Mouse (Mus musculus) lung, postnatal 0 days (tissue): ENCODE data around the gene Lrrc27. TPM values are rescaled to one million over a fixed set of nuclear protein-coding genes. Genes with fewer than 3 reads are reported as not detected.

Source experiments
- ATAC-seq: fragments of 200-750 bp; cut with Nextera tagmentation; 2 replicates; pipeline ENCODE4 v1.8.0; 2017; ENCODE audit warnings: moderate library complexity
- DNase-seq: peaks from one replicate; pipeline ENCODE4 v3.0.0-alpha.2; 2016; ENCODE audit warnings: low spot score
- H3K27ac ChIP-seq: fragments of 300-500 bp; sonication (generic); 2 replicates; pipeline ENCODE4 v1.5.1; 2014; ENCODE audit warnings: antibody characterized with exemption, mild to moderate bottlenecking, low read length, mixed read lengths
- H3K27me3 ChIP-seq: fragments of 300-500 bp; sonication (generic); replicated peaks from 2 replicates; pipeline ENCODE4 v1.6.1; 2014; ENCODE audit warnings: low read length, mixed read lengths; ENCODE audit not compliant: insufficient read depth
- H3K36me3 ChIP-seq: fragments of 300-500 bp; sonication (generic); 2 replicates; pipeline ENCODE4 v1.6.1; 2014; ENCODE audit warnings: low read length, mixed read lengths; ENCODE audit not compliant: insufficient read depth
- H3K4me1 ChIP-seq: fragments of 300-500 bp; sonication (generic); 2 replicates; pipeline ENCODE4 v1.6.1; 2014; ENCODE audit warnings: antibody characterized with exemption, low read depth, low read length, mixed read lengths; ENCODE audit not compliant: insufficient read depth
- H3K4me2 ChIP-seq: fragments of 300-500 bp; sonication (generic); replicated peaks from 2 replicates; pipeline ENCODE4 v1.6.1; 2014; ENCODE audit warnings: low read depth, mild to moderate bottlenecking, low read length, moderate library complexity, mixed read lengths
- H3K4me3 ChIP-seq: fragments of 300-500 bp; sonication (generic); 2 replicates; pipeline ENCODE4 v1.5.1; 2014; ENCODE audit warnings: low read depth, low read length
- H3K9ac ChIP-seq: fragments of 300-500 bp; sonication (generic); replicated peaks from 2 replicates; pipeline ENCODE4 v1.6.1; 2014; ENCODE audit warnings: low read depth, mild to moderate bottlenecking
- H3K9me3 ChIP-seq: fragments of 300-500 bp; sonication (generic); 2 replicates; pipeline ENCODE4 v1.6.1; 2016; ENCODE audit warnings: low read length, mixed read lengths
- CTCF ChIP-seq: IDR thresholded peaks from 2 replicates; pipeline ENCODE4 v1.5.1; 2016; ENCODE audit warnings: antibody characterized with exemption, mild to moderate bottlenecking
- EP300 ChIP-seq: IDR thresholded peaks from 2 replicates; pipeline ENCODE4 v1.6.1; 2016; ENCODE audit warnings: antibody characterized with exemption, mild to moderate bottlenecking, control low read depth
- WGBS: fragments of 180-500 bp; shearing (Covaris S2); extraction: QIAGEN DNeasy Blood & Tissue Kit; methylation state at CpG from one replicate; pipeline ENCODE4 v1.1.7; 2014; 5-methylcytosine and 5-hydroxymethylcytosine counted together
- polyA plus RNA-seq: library from polyadenylated mRNA; unstranded; fragments of >200 nt; fragmentation: Nextera tagmentation; extraction: Ambion mirVana; gene quantifications from 2 replicates; pipeline ENCODE4 v1.2.1, GENCODE M21; 2015

Gene Lrrc27
- polyA plus RNA-seq, 1 experiment from 2014 or later, result 2.3 TPM

DNA sequence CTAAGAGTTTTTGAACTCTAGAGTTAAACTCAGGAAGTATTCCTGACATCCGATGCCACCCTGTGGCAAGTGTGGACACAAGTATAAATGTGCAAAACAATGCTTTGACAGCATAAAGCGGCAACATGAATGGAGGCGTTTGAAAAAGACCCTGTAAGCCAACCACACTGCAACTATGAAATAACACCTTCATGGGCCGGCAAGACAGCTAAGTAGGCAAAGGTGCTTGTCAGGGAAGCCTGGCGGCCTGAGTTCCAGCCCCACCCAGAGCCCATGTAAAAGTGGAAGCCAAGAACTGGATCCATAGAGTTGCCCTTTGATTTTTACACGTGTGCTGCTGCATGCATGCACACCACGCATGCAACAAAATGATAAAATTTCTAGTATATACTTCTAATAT is 4.3 kb downstream of the Lrrc27 start:
- DNase-seq, result no peak
- H3K4me2 ChIP-seq, result no peak overlapping the region
- H3K9ac ChIP-seq, result no peak overlapping the region
- H3K9me3 ChIP-seq, result no peaks in the 10 kb centered on the region
- no peak overlapping the region for H3K27ac ChIP-seq
- 74% methylated on average over 7 of the region's 7 CpGs for WGBS
- no peaks in the 10 kb centered on the region for H3K36me3 ChIP-seq
- no peak for ATAC-seq
- no peak overlapping the region for H3K4me3 ChIP-seq
- TF ChIP-seq EP300 (no peak), CTCF (0 out of 2 replicates have a peak, but pooled peaks have one; percentile 9)
- H3K27me3 ChIP-seq, result no peaks in the 10 kb centered on the region
- peaks cover 11% of the 10 kb centered on the region for H3K4me1 ChIP-seq

DNA sequence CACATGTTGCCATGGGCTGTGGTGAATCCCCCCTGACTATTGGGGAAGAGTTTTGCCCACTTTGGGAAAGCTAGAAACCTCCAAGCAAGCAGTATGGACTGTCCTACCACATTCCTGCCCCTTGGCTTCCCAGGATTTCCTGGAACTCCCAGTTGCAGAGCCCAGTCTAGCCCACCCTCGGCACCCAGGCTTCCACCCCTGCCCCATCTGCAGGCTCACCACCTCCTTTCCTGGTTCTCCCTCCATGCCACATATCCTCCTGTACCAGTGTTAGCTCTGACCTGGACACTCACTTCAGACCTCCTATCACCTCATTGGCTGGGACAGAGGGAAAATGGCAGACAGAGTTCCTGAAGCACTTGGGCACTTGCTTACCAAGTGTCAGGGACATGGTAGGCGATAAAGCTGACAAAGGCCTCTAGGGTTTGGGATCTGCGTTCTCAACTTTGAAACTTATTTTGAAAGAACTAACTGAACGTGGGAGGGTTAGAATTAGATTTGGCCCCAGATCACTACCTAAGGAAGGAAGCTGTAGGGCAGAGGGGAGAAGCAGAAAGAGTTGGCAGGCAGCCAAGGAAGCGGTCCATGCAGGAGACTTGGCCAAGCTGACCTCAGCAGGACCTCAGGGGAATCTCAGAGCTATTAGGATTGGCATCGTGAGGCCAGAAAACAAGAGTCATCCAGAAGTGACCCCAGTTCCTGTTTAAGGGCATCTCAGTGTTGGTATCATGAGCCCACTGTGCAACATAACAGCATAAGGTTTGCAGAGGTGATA is 6.0 kb downstream of the Lrrc27 start:
- H3K4me2 ChIP-seq, result no peak overlapping the region
- no peak overlapping the region for H3K27ac ChIP-seq
- H3K4me3 ChIP-seq, result no peak overlapping the region
- no peaks in the 10 kb centered on the region for H3K9me3 ChIP-seq
- H3K9ac ChIP-seq, result no peak overlapping the region
- ATAC-seq (no peak), DNase-seq (no peak)
- WGBS, result 43% methylated on average over 6 of the region's 6 CpGs
- H3K4me1 ChIP-seq, result peaks cover 2% of the 10 kb centered on the region; the same call in 1 of the 2 replicates
- H3K27me3 ChIP-seq, result no peaks in the 10 kb centered on the region
- TF ChIP-seq CTCF, result no peak
- TF ChIP-seq EP300, result no peak
- no peaks in the 10 kb centered on the region for H3K36me3 ChIP-seq

DNA sequence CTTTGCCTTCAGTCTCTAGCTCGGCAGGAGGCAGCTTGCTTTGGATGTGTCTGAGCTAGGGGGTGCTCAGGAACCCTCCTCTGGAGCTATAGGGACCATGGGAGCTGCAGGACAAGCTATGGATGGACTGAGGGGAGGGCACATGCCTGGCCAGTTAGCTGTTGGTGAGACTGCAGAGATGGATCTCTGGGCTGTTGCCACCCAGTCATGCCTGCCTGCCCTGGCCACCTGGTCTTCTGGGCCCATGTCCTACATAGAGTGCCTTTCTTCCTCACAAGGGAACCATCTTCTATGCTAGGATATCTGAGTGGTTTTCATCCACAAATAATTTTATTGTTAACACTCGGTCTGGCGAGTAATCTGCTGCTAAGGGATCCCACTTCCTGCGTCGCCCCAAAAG is 6.7 kb downstream of the Lrrc27 start:
- no peak overlapping the region for H3K4me3 ChIP-seq
- H3K9me3 ChIP-seq, result no peaks in the 10 kb centered on the region
- H3K4me2 ChIP-seq, result no peak overlapping the region
- H3K36me3 ChIP-seq, result no peaks in the 10 kb centered on the region
- no peak overlapping the region for H3K27ac ChIP-seq
- WGBS, result 73% methylated on average over 5 of the region's 5 CpGs
- no peak overlapping the region for H3K9ac ChIP-seq
- DNase-seq (no peak), ATAC-seq (no peak)
- H3K27me3 ChIP-seq, result no peaks in the 10 kb centered on the region
- peaks cover 3% of the 10 kb centered on the region; the same call in 1 of the 2 replicates for H3K4me1 ChIP-seq
- TF ChIP-seq EP300 (no peak), CTCF (no peak)

DNA sequence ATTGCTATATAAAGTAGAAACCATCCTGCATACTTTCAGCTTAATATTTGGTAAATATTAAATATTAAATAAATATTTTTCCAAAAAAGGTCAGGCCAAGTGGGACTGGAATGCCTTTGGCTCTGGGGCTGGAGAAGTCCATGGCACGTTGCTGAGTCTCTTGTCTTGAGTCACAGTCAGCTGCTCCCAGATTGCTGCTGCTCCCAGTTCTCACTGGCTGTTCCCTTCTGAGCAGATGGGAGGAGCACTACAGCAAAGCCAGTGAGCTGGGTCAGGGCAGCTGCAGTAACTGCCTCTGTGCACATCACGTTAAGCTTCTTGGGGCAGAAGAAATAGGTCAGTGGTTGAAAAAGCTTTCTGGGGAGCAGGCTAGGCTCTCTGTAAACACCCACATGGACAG is 7.5 kb downstream of the Lrrc27 start:
- H3K4me2 ChIP-seq, result no peak overlapping the region
- H3K9ac ChIP-seq, result no peak overlapping the region
- H3K36me3 ChIP-seq, result no peaks in the 10 kb centered on the region
- H3K27ac ChIP-seq, result no peak overlapping the region
- H3K27me3 ChIP-seq, result no peaks in the 10 kb centered on the region
- WGBS, result 23% methylated on average over 2 of the region's 2 CpGs
- H3K9me3 ChIP-seq, result no peaks in the 10 kb centered on the region
- DNase-seq (peak; percentile 72), ATAC-seq (peak; percentile 66)
- H3K4me3 ChIP-seq, result no peak overlapping the region
- H3K4me1 ChIP-seq, result peaks cover 3% of the 10 kb centered on the region; the same call in 1 of the 2 replicates
- TF ChIP-seq CTCF (peak; percentile 28; the same call in 1 of the 2 replicates), EP300 (no peak)

DNA sequence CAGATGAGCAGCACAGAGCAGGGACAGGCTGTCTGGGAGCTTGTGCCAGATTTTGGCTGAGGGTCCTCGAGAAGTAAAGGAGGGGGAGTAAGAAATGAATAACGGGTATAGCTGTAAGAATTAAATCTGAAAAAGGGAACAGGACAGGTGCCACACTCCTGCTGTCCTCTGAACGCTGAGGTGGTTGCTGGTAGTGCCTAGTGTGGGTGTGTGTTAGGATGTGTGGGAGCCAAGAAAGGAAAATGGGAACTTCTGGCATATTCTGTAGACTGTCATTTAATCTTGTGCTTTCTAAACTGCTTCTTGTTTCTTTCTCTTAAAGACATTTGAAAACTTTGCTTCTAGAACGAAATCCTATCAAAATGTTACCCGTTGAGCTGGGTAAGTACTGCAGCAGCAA is 8.3 kb downstream of the Lrrc27 start:
- TF ChIP-seq CTCF (no peak), EP300 (no peak)
- DNase-seq, result no peak
- Histone ChIP-seq H3K4me2 (no peak overlapping the region), H3K4me1 (peaks cover 3% of the 10 kb centered on the region; the same call in 1 of the 2 replicates), H3K4me3 (no peak overlapping the region), H3K27ac (no peak overlapping the region), H3K9me3 (no peaks in the 10 kb centered on the region), H3K27me3 (no peaks in the 10 kb centered on the region), H3K36me3 (no peaks in the 10 kb centered on the region), H3K9ac (no peak overlapping the region)
- WGBS, result 61% methylated on average over 5 of the region's 5 CpGs
- ATAC-seq, result no peak

DNA sequence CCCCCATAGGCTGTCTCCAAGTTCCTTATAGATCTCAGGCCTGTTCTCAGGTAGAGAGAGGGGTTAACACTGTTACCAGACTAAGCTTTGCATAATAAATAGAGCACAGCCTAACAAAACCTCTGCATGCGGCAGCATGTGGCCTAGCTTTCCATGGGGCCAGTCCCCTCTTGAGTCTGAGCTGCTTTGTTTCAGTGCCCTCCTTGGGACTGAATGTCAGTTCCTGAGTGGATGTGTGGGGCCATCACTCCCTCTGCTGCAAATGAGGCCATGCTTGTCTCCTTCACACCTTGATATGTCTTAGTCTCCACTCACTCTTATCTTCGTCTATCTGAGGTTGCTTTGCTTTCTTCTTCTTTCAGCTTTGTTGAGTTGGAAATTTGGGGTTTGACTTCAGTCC is 9.1 kb downstream of the Lrrc27 start:
- Histone ChIP-seq H3K27me3 (no peaks in the 10 kb centered on the region), H3K4me1 (peaks cover 3% of the 10 kb centered on the region; the same call in 1 of the 2 replicates), H3K4me2 (no peak overlapping the region), H3K4me3 (no peak overlapping the region), H3K9me3 (no peaks in the 10 kb centered on the region), H3K36me3 (no peaks in the 10 kb centered on the region), H3K9ac (no peak overlapping the region), H3K27ac (no peak overlapping the region)
- DNase-seq (no peak), ATAC-seq (no peak)
- WGBS, result 90% methylated on average over 2 of the region's 2 CpGs
- TF ChIP-seq CTCF (no peak), EP300 (no peak)
